Mouse (Mus musculus): ENCODE data around the gene Gal3st4. TPM values are rescaled to one million over a fixed set of nuclear protein-coding genes. Genes with fewer than 3 reads are reported as not detected.

Gene Gal3st4
- 0.63 and 0.65 TPM in 2 replicates for polyA plus RNA-seq (2015; fragmentation: Nextera tagmentation; extraction: Ambion mirVana)

DNA sequence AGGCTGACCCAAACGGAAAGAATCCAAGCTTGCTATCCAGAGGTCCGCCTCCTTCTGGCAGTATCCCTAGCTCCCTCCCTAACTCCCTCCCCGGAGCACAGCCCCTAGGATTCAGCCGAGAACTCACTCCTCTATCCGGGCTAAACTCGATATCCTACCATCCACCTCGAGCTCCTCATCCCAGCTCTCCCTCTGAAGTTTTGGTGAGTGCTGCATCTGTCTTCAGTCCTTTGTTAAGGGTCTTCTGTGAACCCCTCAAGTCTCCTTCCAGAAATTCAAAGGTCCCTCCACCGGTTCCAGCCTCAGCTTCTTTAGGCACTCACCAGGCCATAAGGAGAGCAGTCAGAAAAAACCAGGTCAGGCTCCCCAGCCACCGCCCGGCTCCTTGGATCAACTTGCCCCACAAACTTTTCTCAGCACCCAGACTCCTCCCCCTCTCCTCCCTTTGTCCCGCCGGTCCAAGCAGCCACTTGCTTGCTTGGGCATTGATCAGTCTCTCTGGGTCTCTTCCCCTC is at the start of gene Gal3st4:
TSS of gene Gal3st4 (minus strand) at position 432 of the 515 bp plus-strand sequence.
- H3K9ac ChIP-seq (ENCODE audit: low read depth, low read length), result peak within 1 kb of the TSS; percentile 7; the same call in 1 of the 2 replicates

DNA sequence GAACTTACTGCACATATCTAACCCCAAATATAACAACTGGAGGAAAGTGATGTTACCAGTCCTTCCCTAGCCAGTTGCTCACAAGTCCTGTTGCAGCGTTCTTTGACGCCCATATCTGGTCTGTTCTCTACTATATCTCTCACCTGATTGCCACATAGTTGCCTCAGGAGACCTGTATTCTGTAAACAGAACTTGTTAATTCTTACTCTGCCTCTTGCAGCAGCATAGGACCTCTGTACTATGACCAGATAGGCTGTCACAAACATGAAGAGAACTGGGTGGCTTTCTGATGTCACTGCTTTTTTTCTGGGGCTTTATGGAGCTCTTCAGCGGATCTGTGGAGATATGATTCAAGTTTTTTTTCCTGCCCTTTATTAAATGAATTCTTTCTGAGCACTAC is 40.2 kb upstream of the Gal3st4 start:
- Histone ChIP-seq H3K27me3 (replicated peaks; ENCODE audit: control insufficient read depth, insufficient read depth, low read length) (no peaks in the 10 kb centered on the region), H3K4me2 (replicated peaks; ENCODE audit: low read depth) (no peak overlapping the region), H3K9me3 (ENCODE audit: control insufficient read depth) (no peaks in the 10 kb centered on the region), H3K27ac (ENCODE audit: low read depth, low read length) (no peak overlapping the region), H3K4me1 (replicated peaks; ENCODE audit: control insufficient read depth, insufficient read depth, low read length) (no peaks in the 10 kb centered on the region), H3K4me3 (ENCODE audit: low read depth, low read length) (no peak overlapping the region), H3K36me3 (ENCODE audit: control insufficient read depth, insufficient read depth) (no peaks in the 10 kb centered on the region), H3K9ac (ENCODE audit: low read depth, low read length) (no peak overlapping the region)
- 69% methylated on average over 3 of the region's 3 CpGs for WGBS
- no peak for TF ChIP-seq CTCF (IDR thresholded peaks at IDR 0.05; ENCODE audit: low read depth)
- ATAC-seq, result 0 out of 2 replicates have a peak, but pooled peaks have one; percentile 33

More for the DNA sequence above, at the start of gene Gal3st4:
- H3K4me1 ChIP-seq (replicated peaks; ENCODE audit: control insufficient read depth, insufficient read depth, low read length), result no peaks in the 10 kb centered on the region
- peak; percentile 33 for TF ChIP-seq CTCF (IDR thresholded peaks at IDR 0.05; ENCODE audit: low read depth)
- H3K36me3 ChIP-seq (ENCODE audit: control insufficient read depth, insufficient read depth), result no peaks in the 10 kb centered on the region
- 7% methylated on average over 12 of the region's 12 CpGs for WGBS
- no peak within 1 kb of the TSS for H3K27ac ChIP-seq (ENCODE audit: low read depth, low read length)
- no peaks in the 10 kb centered on the region for H3K9me3 ChIP-seq (ENCODE audit: control insufficient read depth)
- no peak for ATAC-seq
- peak within 1 kb of the TSS; percentile 12; the same call in 1 of the 2 replicates for H3K4me3 ChIP-seq (ENCODE audit: low read depth, low read length)
- peak within 1 kb of the TSS; percentile 40 for H3K4me2 ChIP-seq (replicated peaks; ENCODE audit: low read depth)
- no peaks in the 10 kb centered on the region; the same call in 1 of the 2 replicates for H3K27me3 ChIP-seq (replicated peaks; ENCODE audit: control insufficient read depth, insufficient read depth, low read length)

DNA sequence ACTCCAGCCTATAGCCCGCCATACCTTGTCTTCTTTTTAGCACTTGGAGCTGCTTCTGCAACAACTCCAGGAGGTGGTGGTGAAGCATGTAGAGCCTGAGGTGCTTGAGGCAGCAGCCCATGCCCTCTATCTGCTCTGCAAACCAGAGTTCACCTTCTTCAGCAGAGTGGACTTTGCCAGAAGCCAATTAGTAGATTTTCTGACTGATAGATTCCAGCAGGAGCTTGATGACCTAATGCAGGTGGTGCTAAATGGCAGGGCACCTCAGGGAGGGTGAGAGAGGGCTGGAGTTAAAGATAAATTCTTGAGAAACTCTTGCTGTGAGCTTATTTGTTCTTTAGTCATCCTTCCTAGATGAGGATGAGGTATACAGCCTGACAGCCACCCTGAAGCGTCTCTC is 27.0 kb upstream of the Gal3st4 start:
- ATAC-seq, result peak; percentile 73
- WGBS, result 65% methylated on average over 2 of the region's 2 CpGs
- Histone ChIP-seq H3K36me3 (ENCODE audit: control insufficient read depth, insufficient read depth) (no peaks in the 10 kb centered on the region), H3K9ac (ENCODE audit: low read depth, low read length) (no peak overlapping the region), H3K4me2 (replicated peaks; ENCODE audit: low read depth) (no peak overlapping the region), H3K27ac (ENCODE audit: low read depth, low read length) (no peak overlapping the region), H3K9me3 (ENCODE audit: control insufficient read depth) (no peaks in the 10 kb centered on the region), H3K4me3 (ENCODE audit: low read depth, low read length) (no peak overlapping the region), H3K4me1 (replicated peaks; ENCODE audit: control insufficient read depth, insufficient read depth, low read length) (no peaks in the 10 kb centered on the region), H3K27me3 (replicated peaks; ENCODE audit: control insufficient read depth, insufficient read depth, low read length) (no peaks in the 10 kb centered on the region)
- TF ChIP-seq CTCF (IDR thresholded peaks at IDR 0.05; ENCODE audit: low read depth), result peak; percentile 13; the same call in 1 of the 2 replicates

DNA sequence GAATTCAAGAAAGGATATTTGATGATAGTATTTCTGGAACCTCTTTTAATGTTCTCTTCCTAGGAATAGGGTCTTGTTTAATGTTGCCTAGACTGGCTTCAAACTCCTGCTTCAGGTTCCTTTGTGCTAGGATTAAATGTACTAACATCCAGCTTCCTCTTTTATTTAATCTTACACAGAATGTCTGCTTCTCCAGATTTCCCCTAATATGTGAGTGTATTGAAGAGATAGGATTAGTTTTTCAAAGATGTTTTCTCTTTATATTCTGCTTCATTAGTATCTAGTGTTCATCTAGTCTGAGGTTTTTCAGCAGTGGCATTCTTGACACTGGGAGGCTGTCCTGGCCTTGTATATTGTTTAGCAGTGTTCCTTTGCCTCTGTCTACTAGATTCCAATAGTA is 21.5 kb upstream of the Gal3st4 start:
- no peaks in the 10 kb centered on the region for H3K36me3 ChIP-seq (ENCODE audit: control insufficient read depth, insufficient read depth)
- H3K9me3 ChIP-seq (ENCODE audit: control insufficient read depth), result no peaks in the 10 kb centered on the region
- no peaks in the 10 kb centered on the region for H3K27me3 ChIP-seq (replicated peaks; ENCODE audit: control insufficient read depth, insufficient read depth, low read length)
- H3K4me3 ChIP-seq (ENCODE audit: low read depth, low read length), result no peak overlapping the region
- H3K4me2 ChIP-seq (replicated peaks; ENCODE audit: low read depth), result no peak overlapping the region
- TF ChIP-seq CTCF (IDR thresholded peaks at IDR 0.05; ENCODE audit: low read depth), result no peak
- no peak overlapping the region for H3K9ac ChIP-seq (ENCODE audit: low read depth, low read length)
- H3K4me1 ChIP-seq (replicated peaks; ENCODE audit: control insufficient read depth, insufficient read depth, low read length), result no peaks in the 10 kb centered on the region
- no peak for ATAC-seq
- H3K27ac ChIP-seq (ENCODE audit: low read depth, low read length), result no peak overlapping the region

- H3K4me3 ChIP-seq (ENCODE audit: low read depth, low read length), result no peak overlapping the region
- TF ChIP-seq CTCF (IDR thresholded peaks at IDR 0.05; ENCODE audit: low read depth), result no peak
- no peaks in the 10 kb centered on the region for H3K27me3 ChIP-seq (replicated peaks; ENCODE audit: control insufficient read depth, insufficient read depth, low read length)
- ATAC-seq, result no peak
- H3K27ac ChIP-seq (ENCODE audit: low read depth, low read length), result no peak overlapping the region
- WGBS, result 36% methylated on average over 1 of the region's 1 CpGs
- H3K4me2 ChIP-seq (replicated peaks; ENCODE audit: low read depth), result no peak overlapping the region
- no peaks in the 10 kb centered on the region for H3K4me1 ChIP-seq (replicated peaks; ENCODE audit: control insufficient read depth, insufficient read depth, low read length)
- no peaks in the 10 kb centered on the region for H3K36me3 ChIP-seq (ENCODE audit: control insufficient read depth, insufficient read depth)
- H3K9me3 ChIP-seq (ENCODE audit: control insufficient read depth), result no peaks in the 10 kb centered on the region
- no peak overlapping the region for H3K9ac ChIP-seq (ENCODE audit: low read depth, low read length)
Measured at GRCm38 (mm10) chr5:138291638-138292037, 19.0 kb upstream of the Gal3st4 start.

DNA sequence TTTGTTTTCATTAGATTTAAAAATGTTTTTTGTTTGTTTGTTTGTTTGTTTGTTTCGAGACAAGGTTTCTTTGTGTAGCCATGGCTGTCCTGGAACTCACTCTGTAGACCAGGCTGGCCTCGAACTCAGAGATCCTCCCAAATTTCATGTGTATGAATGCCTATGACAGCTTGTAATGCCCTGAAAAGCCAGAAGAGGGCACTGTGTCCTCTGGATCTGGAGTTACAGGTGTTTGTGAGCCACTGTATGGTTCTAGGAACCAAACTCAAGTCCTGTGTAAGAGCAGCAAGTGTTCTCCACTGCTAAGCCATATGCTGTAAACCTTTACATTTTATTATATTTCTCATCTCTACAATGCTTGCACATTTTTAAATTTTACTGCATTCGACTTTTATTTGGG is 15.2 kb upstream of the Gal3st4 start:
- peak; percentile 49 for TF ChIP-seq CTCF (IDR thresholded peaks at IDR 0.05; ENCODE audit: low read depth)
- WGBS, result 72% methylated on average over 3 of the region's 3 CpGs
- Histone ChIP-seq H3K4me1 (replicated peaks; ENCODE audit: control insufficient read depth, insufficient read depth, low read length) (no peaks in the 10 kb centered on the region), H3K36me3 (ENCODE audit: control insufficient read depth, insufficient read depth) (no peaks in the 10 kb centered on the region), H3K27me3 (replicated peaks; ENCODE audit: control insufficient read depth, insufficient read depth, low read length) (no peaks in the 10 kb centered on the region), H3K4me2 (replicated peaks; ENCODE audit: low read depth) (no peak overlapping the region), H3K9me3 (ENCODE audit: control insufficient read depth) (no peaks in the 10 kb centered on the region), H3K4me3 (ENCODE audit: low read depth, low read length) (no peak overlapping the region), H3K9ac (ENCODE audit: low read depth, low read length) (no peak overlapping the region), H3K27ac (ENCODE audit: low read depth, low read length) (no peak overlapping the region)
- no peak for ATAC-seq

Measured in intestine, postnatal 0 days (tissue).